24 mouse cellular contexts compared by ENCODE assay signal in genomic region chr3:87556668-87557278, GRCm38 (mm10). TPM values are rescaled to one million over a fixed set of nuclear protein-coding genes. Genes with fewer than 3 reads are reported as not detected.
A peak's percentile ranks its signal among the peaks of the same experiment; 100 is the strongest.
DNase-seq lines count a peak whose midpoint lies in the region; ATAC-seq and TF ChIP-seq lines count a peak whose summit lies in the region.
"Had no signal": no experiment of that assay in that cellular context is flagged by ENCODE, and none has a peak within 500 bp of the region (broad histone marks: within the 10 kb centered on the region; RNA-seq: fewer than 3 reads in every experiment).

No protein-coding gene starts in this region.

- ATAC-seq in CD4-positive, CD25-positive, alpha-beta regulatory T cell, adult 4 months: no peak
- peak; percentile 60; the same call in 1 of the 2 replicates for ATAC-seq in heart, postnatal 0 days (ENCODE audit: insufficient read depth, low read depth)
- peak; percentile 50 for ATAC-seq in inflammation-experienced regulatory T-cells, adult 6 months
- ATAC-seq in stomach, embryonic 14.5 days (ENCODE audit: insufficient number of reproducible peaks, insufficient read depth, low FRiP score, low read depth): peak; percentile 53; the same call in 1 of the 2 replicates
- no peak for ATAC-seq in midbrain, embryonic 11.5 days (ENCODE audit: low FRiP score)
- ATAC-seq: forebrain, embryonic 16.5 days; hindbrain, postnatal 0 days had no signal

- intact Hi-C loops in heart, postnatal 14 days (cut with DNase I): no loop called here

- H3K9ac ChIP-seq in heart, postnatal 0 days (replicated peaks; ENCODE audit: low read depth, low read length): no peak overlapping the region
- H3K9ac ChIP-seq in stomach, embryonic 14.5 days (replicated peaks; ENCODE audit: low read depth, low read length): no peak overlapping the region
- no peak overlapping the region for H3K9ac ChIP-seq in midbrain, embryonic 11.5 days (ENCODE audit: low read length)
- H3K9ac ChIP-seq: kidney, embryonic 15.5 days; liver, embryonic 13.5 days; lung, embryonic 14.5 days; neural tube, embryonic 12.5 days had no signal

- peaks cover 13% of the 10 kb centered on the region for H3K4me1 ChIP-seq in heart, postnatal 0 days (ENCODE audit: control insufficient read depth, insufficient read depth)
- no peaks in the 10 kb centered on the region for H3K4me1 ChIP-seq in stomach, embryonic 14.5 days (ENCODE audit: control insufficient read depth, insufficient read depth, low read length)
- no peaks in the 10 kb centered on the region for H3K4me1 ChIP-seq in midbrain, embryonic 11.5 days (ENCODE audit: control insufficient read depth, insufficient read depth, low read length)
- H3K4me1 ChIP-seq: hindbrain, embryonic 10.5 days; midbrain, embryonic 10.5 days; neural tube, embryonic 12.5 days had no signal

- no peaks in the 10 kb centered on the region for H3K36me3 ChIP-seq in heart, postnatal 0 days (replicated peaks; ENCODE audit: control insufficient read depth, insufficient read depth, low read length)
- no peaks in the 10 kb centered on the region for H3K36me3 ChIP-seq in stomach, embryonic 14.5 days (ENCODE audit: control insufficient read depth, insufficient read depth, low read length)
- H3K36me3 ChIP-seq in midbrain, embryonic 11.5 days (ENCODE audit: control insufficient read depth, insufficient read depth, low read length): no peaks in the 10 kb centered on the region
- H3K36me3 ChIP-seq: hindbrain, embryonic 10.5 days; kidney, embryonic 15.5 days; liver, embryonic 13.5 days; midbrain, embryonic 10.5 days; neural tube, embryonic 12.5 days had no signal

- H3K27me3 ChIP-seq in heart, postnatal 0 days (ENCODE audit: control insufficient read depth, insufficient read depth, low read length): no peaks in the 10 kb centered on the region; the same call in 1 of the 2 replicates
- H3K27me3 ChIP-seq in stomach, embryonic 14.5 days (ENCODE audit: control insufficient read depth, insufficient read depth, low read length): no peaks in the 10 kb centered on the region
- H3K27me3 ChIP-seq in midbrain, embryonic 11.5 days (ENCODE audit: control insufficient read depth, insufficient read depth, low read length): no peaks in the 10 kb centered on the region

- H3K9me3 ChIP-seq in heart, postnatal 0 days (replicated peaks; ENCODE audit: control insufficient read depth, low read length): no peaks in the 10 kb centered on the region
- no peaks in the 10 kb centered on the region for H3K9me3 ChIP-seq in stomach, embryonic 14.5 days (ENCODE audit: control insufficient read depth, low read depth, low read length)
- H3K9me3 ChIP-seq in midbrain, embryonic 11.5 days (ENCODE audit: control insufficient read depth, low read length): no peaks in the 10 kb centered on the region
- H3K9me3 ChIP-seq: hindbrain, embryonic 10.5 days; kidney, embryonic 15.5 days; liver, embryonic 13.5 days; midbrain, embryonic 10.5 days; neural tube, embryonic 12.5 days had no signal

- H3K27ac ChIP-seq in heart, postnatal 0 days (ENCODE audit: low read depth): 0 out of 2 replicates have a peak overlapping the region, but pooled peaks have one; percentile 21
- no peak overlapping the region for H3K27ac ChIP-seq in stomach, embryonic 14.5 days (ENCODE audit: low read length)
- no peak overlapping the region for H3K27ac ChIP-seq in midbrain, embryonic 11.5 days (ENCODE audit: low read depth, low read length)
- H3K27ac ChIP-seq: hindbrain, embryonic 10.5 days; hindbrain, postnatal 0 days; kidney, embryonic 15.5 days; liver, embryonic 13.5 days; macrophage; midbrain, embryonic 10.5 days; neural tube, embryonic 12.5 days had no signal

- H3K4me3 ChIP-seq in heart, postnatal 0 days (ENCODE audit: low read depth, low read length): no peak overlapping the region
- H3K4me3 ChIP-seq in stomach, embryonic 14.5 days (ENCODE audit: low read depth, low read length): no peak overlapping the region
- no peak overlapping the region for H3K4me3 ChIP-seq in midbrain, embryonic 11.5 days (ENCODE audit: low read depth, low read length)
- H3K4me3 ChIP-seq: hindbrain, embryonic 10.5 days; kidney, embryonic 15.5 days; liver, embryonic 13.5 days; midbrain, embryonic 10.5 days; neural tube, embryonic 12.5 days had no signal

- WGBS in heart, postnatal 0 days: 31% methylated on average over 12 of the region's 12 CpGs
- 72% methylated on average over 12 of the region's 12 CpGs for WGBS in stomach, embryonic 14.5 days
- 87% methylated on average over 12 of the region's 12 CpGs for WGBS in midbrain, embryonic 11.5 days

- no peak for TF ChIP-seq EP300 in heart, postnatal 0 days (IDR thresholded peaks at IDR 0.05; ENCODE audit: low read depth)

- no peak overlapping the region for H3K4me2 ChIP-seq in heart, postnatal 0 days (ENCODE audit: low read depth, low read length)
- no peak overlapping the region for H3K4me2 ChIP-seq in stomach, embryonic 14.5 days (replicated peaks; ENCODE audit: low read depth, low read length)
- no peak overlapping the region for H3K4me2 ChIP-seq in midbrain, embryonic 11.5 days
- H3K4me2 ChIP-seq: kidney, embryonic 15.5 days; liver, embryonic 13.5 days; lung, embryonic 14.5 days; neural tube, embryonic 12.5 days had no signal

- DNase-seq in CD4-positive, CD25-positive, alpha-beta regulatory T cell, adult 2 months (ENCODE audit: low read depth, low spot score): peak; percentile 19
- DNase-seq in heart, postnatal 0 days (ENCODE audit: low spot score): peak; percentile 18
- no peak for DNase-seq in heart, postnatal 14 days
- DNase-seq in midbrain, embryonic 11.5 days (ENCODE audit: low spot score, missing footprints): no peak
- no peak for DNase-seq in kidney, adult 9 months
- DNase-seq: adrenal gland, postnatal 14 days; cerebellum, adult 11 months; cerebellum, postnatal 25 days; embryo, embryonic 11 days; gastrocnemius, postnatal 36 days; liver, embryonic 13.5 days; lung, embryonic 14.5 days; right cerebral cortex, postnatal 4 days; thymus, postnatal 36 days had no signal

- no peak for TF ChIP-seq CTCF in heart, postnatal 0 days (IDR thresholded peaks at IDR 0.05; ENCODE audit: low read depth)

RNA-seq across cellular contexts. Expression of gene Etv3, which starts 31.6 kb away (rescaled TPM):
- 10 to 100 TPM; 24.6 to 37.8 TPM for polyA plus RNA-seq in CD4-positive, CD25-positive, alpha-beta regulatory T cell, adult 4 months (2017; shearing (Covaris generic))
- 14.2 and 15.3 TPM in 2 replicates for total RNA-seq in heart, postnatal 0 days (2014; rRNA removed; ENCODE audit: low replicate concordance)
- 7.8 and 8.1 TPM in 2 replicates for polyA plus RNA-seq in heart, postnatal 0 days (2015; fragmentation: Nextera tagmentation; extraction: Ambion mirVana)
- 10 to 100 TPM; 16.7 to 17.0 TPM for total RNA-seq in heart, postnatal 14 days (2021)
- polyA plus RNA-seq in inflammation-experienced regulatory T-cells, adult 6 months (2017; shearing (Covaris generic)): 10 to 100 TPM; 13.5 to 22.5 (median 19.3) TPM
- 10.7 and 10.8 TPM in 2 replicates for polyA plus RNA-seq in stomach, embryonic 14.5 days (2014; fragmentation: Nextera tagmentation; extraction: Ambion mirVana)
- polyA plus RNA-seq in midbrain, embryonic 11.5 days (2014; fragmentation: Nextera tagmentation; extraction: Ambion mirVana): 8.0 and 8.1 TPM in 2 replicates

Comparison
In these comparisons a context has a peak if more than half of its experiments do, and no peak if none do; other contexts are left out.
1. DNase-seq: peak in CD4-positive, CD25-positive, alpha-beta regulatory T cell, adult 2 months (single experiment) and heart, postnatal 0 days (single experiment); none in heart, postnatal 14 days (0 of 2), midbrain, embryonic 11.5 days (single experiment) and kidney, adult 9 months (single experiment).
2. ATAC-seq: peak in heart, postnatal 0 days (single experiment), inflammation-experienced regulatory T-cells, adult 6 months (single experiment) and stomach, embryonic 14.5 days (single experiment); none in CD4-positive, CD25-positive, alpha-beta regulatory T cell, adult 4 months (single experiment) and midbrain, embryonic 11.5 days (single experiment).